Mouse (Mus musculus) testis, adult 2 months (tissue): ENCODE data around the gene Galnt6. TPM values are rescaled to one million over a fixed set of nuclear protein-coding genes. Genes with fewer than 3 reads are reported as not detected.

Source experiments
- H3K27ac ChIP-seq: fragments of 200-500 bp; 2 replicates; pipeline ENCODE4 v1.5.1; 2012; ENCODE audit warnings: low read depth, low read length; ENCODE audit not compliant: control insufficient read depth, insufficient read depth
- H3K27me3 ChIP-seq: fragments of 200-500 bp; 2 replicates; pipeline ENCODE4 v1.6.1; 2012; ENCODE audit warnings: mild to moderate bottlenecking, low read length, moderate library complexity; ENCODE audit not compliant: control insufficient read depth, insufficient read depth
- H3K36me3 ChIP-seq: fragments of 200-500 bp; 2 replicates; pipeline ENCODE4 v1.6.1; 2012; ENCODE audit warnings: mild to moderate bottlenecking, low read length; ENCODE audit not compliant: control insufficient read depth, insufficient read depth
- H3K4me1 ChIP-seq: fragments of 200-500 bp; 2 replicates; pipeline ENCODE4 v1.6.1; 2012; ENCODE audit warnings: low read length; ENCODE audit not compliant: control insufficient read depth, insufficient read depth
- H3K4me3 ChIP-seq: fragments of 200-500 bp; 2 replicates; pipeline ENCODE4 v1.5.1; 2012; ENCODE audit warnings: low read depth, mild to moderate bottlenecking, low read length, moderate library complexity, mixed read lengths; ENCODE audit not compliant: control insufficient read depth
- CTCF ChIP-seq: fragments of 200-500 bp; IDR thresholded peaks from 2 replicates; pipeline ENCODE4 v1.5.1; 2012; ENCODE audit warnings: low read depth, mild to moderate bottlenecking, inconsistent platforms, low read length, moderate library complexity; ENCODE audit not compliant: control insufficient read depth, insufficient read depth, insufficient replicate concordance
- POLR2A ChIP-seq: fragments of 200-500 bp; IDR thresholded peaks from 2 replicates; pipeline ENCODE4 v1.6.1; 2012; ENCODE audit warnings: low read depth, mild to moderate bottlenecking, inconsistent platforms, low read length, moderate library complexity; ENCODE audit not compliant: control insufficient read depth
- polyA plus RNA-seq: library from polyadenylated mRNA; depleted of rRNA; stranded (reverse); fragments of >200 nt; gene quantifications from 2 replicates; pipeline ENCODE4 v1.2.3, GENCODE M21; 2012; rRNA removed

Gene Galnt6
- polyA plus RNA-seq, 1 experiment = 0.78 TPM

DNA sequence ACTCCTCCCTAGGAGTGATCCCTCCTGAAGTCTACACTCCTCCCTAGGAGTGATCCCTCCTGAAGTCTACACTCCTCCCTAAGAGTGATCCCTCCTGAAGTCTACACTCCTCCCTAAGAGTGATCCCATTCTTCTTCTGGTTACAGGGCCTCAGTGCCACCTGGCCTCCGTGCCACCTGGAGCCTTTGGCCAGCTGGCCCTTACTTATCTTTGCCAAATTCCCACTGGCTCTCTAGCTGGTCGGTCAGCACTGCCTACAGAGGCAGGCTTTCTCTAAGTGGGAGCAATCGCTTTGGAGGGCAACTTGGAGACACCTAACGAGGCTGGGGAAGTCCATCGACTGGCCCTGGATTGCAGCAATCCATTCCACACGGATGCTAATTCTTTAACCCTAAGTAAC, 83.0 kb downstream of the Galnt6 start:
- no peaks in the 10 kb centered on the region for H3K27me3 ChIP-seq
- H3K4me3 ChIP-seq = no peak overlapping the region
- TF ChIP-seq POLR2A = no peak
- TF ChIP-seq CTCF = no peak
- no peaks in the 10 kb centered on the region for H3K4me1 ChIP-seq
- no peak overlapping the region for H3K27ac ChIP-seq
- peaks cover 5% of the 10 kb centered on the region for H3K36me3 ChIP-seq

DNA sequence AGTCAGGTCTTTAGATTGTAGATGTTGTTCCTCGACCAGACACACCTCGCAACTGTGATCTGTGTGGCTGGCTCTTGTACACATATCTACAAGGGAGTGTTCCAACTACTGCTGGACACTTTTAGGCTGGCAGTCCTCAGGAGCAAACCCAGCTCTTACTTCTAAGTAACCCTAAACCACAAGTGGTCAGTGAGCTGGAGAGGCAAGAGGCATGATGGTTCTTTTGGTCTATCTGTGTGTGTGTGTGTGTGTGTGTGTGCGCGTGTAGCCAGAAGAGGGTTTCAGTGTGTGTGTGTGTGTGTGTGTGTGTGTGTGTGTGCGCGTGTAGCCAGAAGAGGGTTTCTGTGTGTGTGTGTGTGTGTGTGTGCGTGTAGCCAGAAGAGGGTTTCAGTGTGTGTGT, 86.7 kb downstream of the Galnt6 start:
- no peak overlapping the region for H3K4me3 ChIP-seq
- no peaks in the 10 kb centered on the region for H3K4me1 ChIP-seq
- peaks cover 3% of the 10 kb centered on the region; the same call in 1 of the 2 replicates for H3K36me3 ChIP-seq
- H3K27ac ChIP-seq = no peak overlapping the region
- TF ChIP-seq POLR2A (no peak), CTCF (no peak)
- no peaks in the 10 kb centered on the region for H3K27me3 ChIP-seq

Other genes starting within 250 kb of the Galnt6 start
- gene Csrnp2, start 233.9 kb downstream of the Galnt6 start, polyA plus RNA-seq = 12.2 and 12.5 TPM in 2 replicates
- gene Tfcp2, start 177.4 kb downstream of the Galnt6 start, polyA plus RNA-seq = 10.4 and 11.3 TPM in 2 replicates
- gene Pou6f1, start 129.4 kb downstream of the Galnt6 start, polyA plus RNA-seq = 38.2 and 38.9 TPM in 2 replicates
- 242 and 282 TPM in 2 replicates for gene Dazap2, start 114.0 kb downstream of the Galnt6 start, polyA plus RNA-seq
- gene Smagp, start 92.4 kb downstream of the Galnt6 start, polyA plus RNA-seq = 3.6 and 4.9 TPM in 2 replicates
- gene Bin2, start 59.8 kb downstream of the Galnt6 start, polyA plus RNA-seq = 19.3 and 19.7 TPM in 2 replicates
- 1.3 and 1.6 TPM in 2 replicates for gene Cela1, start 41.5 kb downstream of the Galnt6 start, polyA plus RNA-seq
- 18.2 and 18.3 TPM in 2 replicates for gene Slc4a8, start 32.4 kb upstream of the Galnt6 start, polyA plus RNA-seq
- gene Scn8a, start 140.5 kb upstream of the Galnt6 start, polyA plus RNA-seq = 3.4 and 4.0 TPM in 2 replicates